Mouse (Mus musculus) urinary bladder, postnatal 10 days (tissue): ENCODE measurements around the gene Kntc1.
"Not testable (repeated sequence)": the region's sequence is repeated elsewhere in the genome, so short reads cannot be mapped to it uniquely, and the experiment has no call there.

ENCODE experiments used
- DNase-seq: peaks from one replicate; pipeline ENCODE4 v3.0.0; 2022; ENCODE audit warnings: low spot score

Kntc1 gene

DNA sequence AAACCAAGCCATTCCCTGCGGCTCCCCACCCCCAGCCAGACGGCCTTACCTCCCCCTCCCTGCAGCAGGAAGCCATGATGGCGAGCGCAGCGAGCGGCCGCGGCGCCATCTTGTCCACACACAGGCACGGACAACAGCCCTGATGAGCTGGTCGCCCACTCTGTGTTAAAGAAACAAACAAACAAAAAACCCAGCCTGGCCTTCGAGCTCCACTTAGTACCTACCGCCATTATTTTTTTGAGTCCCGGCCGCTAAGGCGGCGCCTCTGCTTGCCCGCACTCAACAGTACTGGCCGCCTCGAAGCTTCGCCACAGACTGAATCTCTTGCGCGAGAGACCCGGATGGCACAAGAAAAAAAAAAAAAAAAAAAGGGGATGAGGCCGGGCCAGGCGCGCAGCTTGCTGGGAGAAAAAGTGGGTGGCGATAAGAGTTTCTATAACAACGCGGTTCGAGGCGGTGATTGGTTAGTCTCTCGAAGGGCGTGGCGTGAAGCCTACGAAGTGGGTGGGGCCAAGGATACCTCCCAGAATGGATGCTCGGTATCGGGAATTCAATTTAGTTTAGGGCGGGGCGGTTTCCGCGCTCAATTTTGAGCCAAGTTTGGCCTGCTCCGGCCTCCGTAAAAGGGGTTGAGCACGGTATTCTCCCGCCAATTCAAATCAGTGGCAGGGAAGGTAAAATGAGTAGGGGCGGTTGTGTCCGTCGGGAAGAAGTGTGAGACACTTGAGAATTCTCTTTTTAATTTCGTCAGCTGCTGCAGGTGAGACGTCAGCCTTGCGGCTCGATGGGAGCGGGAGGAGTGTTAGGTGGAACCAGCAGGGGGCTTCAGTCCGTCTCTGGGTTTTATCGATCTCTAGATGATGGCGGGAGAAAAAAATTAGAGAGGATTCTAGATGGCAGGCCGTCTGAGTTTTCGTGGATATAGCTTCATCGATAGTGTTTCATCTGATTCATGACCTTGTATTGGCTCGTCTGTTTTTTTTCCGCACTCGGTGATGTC is at the start of gene Kntc1, which contains the start of gene Rsrc2:
Gene Kntc1 (plus strand): TSS at position 652 of the 1,000 bp plus-strand sequence.
Gene Rsrc2 (minus strand): TSS at position 350 of the 1,000 bp plus-strand sequence.
- peak; percentile 92 for DNase-seq

DNA sequence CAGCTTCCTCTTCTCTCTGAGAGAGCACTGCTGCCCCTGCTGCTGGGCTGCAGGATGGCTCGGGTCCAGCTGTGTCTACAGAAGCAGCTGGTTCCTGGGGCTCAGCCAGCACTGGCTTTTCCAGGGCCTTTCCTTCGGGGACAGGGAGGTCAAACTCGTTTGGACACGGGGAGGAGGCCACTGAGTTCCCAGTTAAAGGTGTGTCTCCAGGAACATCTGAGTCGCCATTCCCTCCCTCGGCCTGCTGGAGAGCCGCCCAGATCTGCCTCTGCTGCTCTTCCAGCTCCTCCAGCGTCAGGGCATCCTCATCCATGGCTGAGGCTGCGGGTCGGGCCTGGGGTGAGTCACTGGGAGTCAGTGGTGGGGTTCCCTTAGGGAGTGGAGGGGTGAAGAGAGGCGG is 48.9 kb upstream of the Kntc1 start:
- no peak for DNase-seq

DNA sequence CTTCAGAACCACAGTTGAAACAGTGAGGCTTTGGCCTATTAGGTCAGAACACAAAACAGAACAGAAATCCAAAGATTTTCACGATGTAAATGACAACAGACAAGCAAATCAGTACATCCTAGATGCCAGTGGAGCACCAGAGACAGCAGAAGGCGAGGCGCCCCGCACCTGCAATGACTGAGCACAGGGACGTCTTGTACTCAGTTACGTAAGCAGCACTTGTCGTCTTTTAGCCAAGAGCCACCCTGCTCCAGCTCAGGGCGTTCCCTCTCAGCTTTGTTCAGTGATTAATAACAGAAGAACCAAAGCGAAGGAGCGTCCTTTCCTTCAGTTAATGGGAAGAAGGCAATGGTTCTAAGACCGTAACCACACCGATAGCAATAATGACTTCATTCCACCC is 40.9 kb upstream of the Kntc1 start:
- DNase-seq: no peak

DNA sequence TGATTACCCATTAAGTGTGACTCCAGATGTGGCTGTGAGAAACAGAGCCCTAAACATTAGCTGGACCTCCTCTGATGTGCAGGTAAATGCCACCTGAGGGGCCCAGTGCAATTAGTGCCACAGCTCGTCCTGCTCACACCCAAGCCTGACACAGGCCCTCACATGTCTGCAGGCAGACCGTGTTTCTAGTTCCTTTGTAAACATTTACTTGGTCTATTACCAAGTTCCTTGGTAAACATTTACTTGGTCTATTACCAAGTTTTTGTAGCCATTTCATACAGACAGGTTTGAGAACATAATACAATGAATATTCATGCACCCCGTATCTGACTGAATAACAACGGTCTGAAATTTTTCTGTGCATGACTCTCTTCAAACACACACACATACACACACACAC is 39.9 kb upstream of the Kntc1 start:
- no peak for DNase-seq

DNA sequence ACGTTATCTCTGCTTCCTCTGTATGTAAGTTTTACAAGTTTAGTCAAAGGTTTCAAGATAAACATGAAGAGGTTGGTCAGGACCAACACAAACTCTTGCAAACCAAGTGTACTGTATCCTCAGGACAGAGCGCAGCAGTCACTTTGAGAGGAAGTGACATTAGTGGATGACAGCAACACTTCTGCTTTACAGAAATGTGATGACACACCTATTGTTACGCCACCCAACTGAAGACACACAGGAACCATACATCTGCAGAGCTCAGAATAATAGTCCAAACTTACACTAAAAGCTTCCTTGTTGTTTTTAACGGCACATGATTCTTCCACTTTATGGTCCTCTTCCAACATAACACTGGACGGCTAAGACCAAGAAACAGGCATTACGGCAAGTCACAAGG is 35.7 kb upstream of the Kntc1 start:
- no peak for DNase-seq

DNA sequence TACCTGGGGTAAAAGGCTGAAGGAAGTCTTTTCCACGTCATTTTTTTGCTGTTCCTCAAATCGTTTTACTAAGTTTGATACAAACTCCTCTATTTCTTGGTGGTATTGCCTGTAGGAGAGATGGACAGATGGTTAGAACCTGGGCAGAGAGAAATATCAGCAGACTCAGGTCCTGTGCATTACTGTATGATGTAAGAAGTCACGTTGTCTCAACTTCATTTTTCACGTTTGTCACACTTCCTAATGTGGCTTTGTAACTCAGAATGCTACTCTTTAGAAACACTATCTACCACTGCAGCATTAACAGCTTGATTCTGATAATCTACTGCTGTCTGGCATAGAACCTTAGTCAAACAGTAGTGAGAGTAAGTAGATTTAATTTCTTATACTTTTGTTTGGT is 34.9 kb upstream of the Kntc1 start:
- no peak for DNase-seq

DNA sequence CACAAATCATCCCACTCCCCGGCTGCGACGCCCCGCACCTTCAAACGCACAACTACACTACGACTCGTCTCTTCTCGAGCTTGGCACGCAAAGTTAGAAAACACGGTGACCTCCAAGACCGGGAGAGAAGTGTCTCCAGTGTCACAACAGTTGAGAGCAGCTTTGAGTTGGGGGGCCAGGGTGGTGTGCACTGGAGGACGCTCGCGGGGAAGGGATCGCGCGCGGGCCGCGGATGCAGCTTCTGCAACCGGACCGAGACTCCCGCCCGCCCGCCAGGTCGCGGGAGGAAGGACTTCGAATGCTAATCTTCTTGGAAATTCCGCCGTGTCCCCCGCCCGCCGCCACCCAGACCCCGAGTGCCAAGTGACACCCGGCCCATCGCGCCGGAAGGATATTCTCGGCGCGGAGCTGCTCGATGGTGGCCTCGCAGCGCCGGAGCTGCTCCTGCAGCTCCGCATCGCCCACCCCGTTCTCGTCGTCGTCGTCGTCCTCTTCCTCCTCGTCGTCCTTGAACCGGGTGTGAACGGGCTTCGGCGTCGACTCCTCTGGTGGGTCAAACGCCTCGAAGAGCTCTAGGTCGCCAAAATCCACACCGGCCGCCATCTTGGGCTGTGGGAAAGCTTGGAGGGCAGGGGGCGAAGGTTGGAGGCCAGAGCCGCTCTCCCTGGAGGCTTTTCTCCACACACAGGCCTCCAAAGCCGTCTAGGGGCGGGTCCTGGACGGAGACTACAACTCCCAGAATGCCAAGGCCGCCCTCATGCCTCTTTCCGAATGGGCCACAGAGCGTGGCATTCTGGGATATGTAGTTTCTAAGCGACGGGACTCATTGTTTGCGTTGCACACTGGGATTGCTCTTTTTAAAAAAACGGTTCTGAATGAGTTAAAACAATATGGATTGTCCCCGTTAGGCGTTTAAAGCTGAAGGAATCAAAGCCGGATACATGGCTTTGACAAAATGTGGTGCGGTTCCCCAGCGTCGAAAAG is 28.9 kb upstream of the Kntc1 start, which contains the start of gene Zcchc8:
Gene Zcchc8 (minus strand): TSS at position 773 of the 984 bp plus-strand sequence.
- DNase-seq: peak; percentile 63

DNA sequence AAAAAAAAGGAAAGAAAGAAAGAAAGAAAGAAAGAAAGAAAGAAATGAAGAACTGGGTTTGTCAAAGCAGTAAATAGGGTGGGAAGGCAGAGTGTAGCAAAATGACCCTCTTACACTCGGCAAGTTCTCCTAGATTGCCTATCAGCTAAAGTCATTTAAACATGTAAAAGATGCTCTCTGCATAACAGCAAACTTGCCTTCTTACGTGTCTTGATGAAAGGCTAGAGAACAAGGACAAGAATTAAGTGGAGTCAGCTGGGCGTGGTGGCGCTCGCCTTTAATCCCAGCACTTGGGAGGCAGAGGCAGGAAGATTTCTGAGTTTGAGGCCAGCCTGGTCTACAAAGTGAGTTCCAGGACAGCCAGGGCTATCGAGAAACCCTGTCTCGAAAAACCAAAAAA is 25.7 kb upstream of the Kntc1 start:
- DNase-seq: not testable (repeated sequence)

DNA sequence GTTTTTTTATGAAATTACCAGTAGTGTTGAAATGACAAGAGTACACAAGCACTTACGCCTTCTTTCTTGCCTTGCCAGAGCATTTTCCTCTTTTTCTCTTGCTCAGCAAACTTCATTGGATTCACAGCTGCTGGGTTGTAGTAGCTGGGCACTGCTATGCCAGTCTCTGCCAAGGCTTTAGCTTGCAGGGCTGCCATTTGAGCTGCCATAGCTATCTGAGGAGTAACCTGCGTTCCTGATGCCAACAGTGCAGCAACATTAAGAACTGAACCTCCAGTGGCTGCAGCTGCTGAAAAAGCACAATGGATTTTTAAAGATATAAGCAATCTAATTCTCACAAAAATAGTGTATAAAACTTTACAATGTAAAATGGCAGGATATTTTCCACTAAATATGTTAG is 18.5 kb upstream of the Kntc1 start:
- no peak for DNase-seq

DNA sequence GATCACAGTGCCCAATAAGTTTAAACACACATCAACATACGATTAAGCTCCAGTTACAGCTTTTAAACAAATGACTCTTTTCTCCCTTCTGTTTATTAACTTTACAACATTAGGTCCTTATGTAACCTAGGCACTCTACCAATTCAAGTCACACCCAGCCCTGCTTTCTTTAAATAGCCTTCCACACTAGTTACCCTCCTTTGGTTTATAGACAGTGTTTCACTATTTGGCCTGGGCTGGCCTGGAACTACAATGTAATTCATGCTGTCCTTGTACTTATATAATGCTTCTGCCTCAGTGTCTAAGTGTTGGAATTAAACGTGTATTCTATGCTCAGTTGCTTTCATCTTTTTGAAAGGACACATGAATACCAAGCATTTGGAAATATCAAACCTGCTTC is 5.2 kb upstream of the Kntc1 start:
- DNase-seq: no peak

DNA sequence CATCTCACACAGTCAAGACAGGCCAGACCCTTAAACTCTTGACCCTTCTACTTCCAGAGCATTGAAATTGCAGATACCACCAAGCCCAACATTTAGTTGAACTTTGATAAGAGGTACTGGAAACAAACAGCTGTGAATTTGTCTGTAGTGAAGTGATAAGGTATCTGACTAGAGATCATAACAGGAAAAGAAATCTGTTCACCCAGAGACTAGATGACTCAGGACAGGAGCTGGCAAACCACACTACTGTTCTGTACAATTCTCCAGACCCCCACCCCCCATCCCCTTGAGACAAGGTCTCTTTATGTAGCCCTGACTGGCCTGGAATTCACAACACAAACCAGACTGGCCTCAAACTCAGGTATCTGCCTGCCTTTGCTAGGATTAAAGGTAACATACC is 3.3 kb upstream of the Kntc1 start:
- no peak for DNase-seq

DNA sequence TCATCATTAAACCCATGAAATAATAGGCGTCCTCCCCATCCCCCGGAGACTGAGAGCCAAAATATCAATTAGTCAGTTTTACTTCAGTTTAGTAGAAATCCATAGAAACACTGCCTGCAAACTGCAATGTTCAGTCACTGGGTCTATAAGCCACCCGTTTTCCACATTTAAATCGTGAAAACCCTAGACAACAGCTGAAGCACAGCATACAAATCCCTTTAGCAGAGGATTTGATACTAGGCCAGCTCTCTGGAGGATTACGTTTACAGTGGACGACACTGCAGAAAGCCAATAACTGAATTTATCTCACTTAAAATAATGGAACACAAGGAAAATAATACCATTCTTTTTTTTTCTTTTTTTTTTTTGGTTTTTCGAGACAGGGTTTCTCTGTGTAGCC is 1.9 kb upstream of the Kntc1 start:
- no peak for DNase-seq

DNA sequence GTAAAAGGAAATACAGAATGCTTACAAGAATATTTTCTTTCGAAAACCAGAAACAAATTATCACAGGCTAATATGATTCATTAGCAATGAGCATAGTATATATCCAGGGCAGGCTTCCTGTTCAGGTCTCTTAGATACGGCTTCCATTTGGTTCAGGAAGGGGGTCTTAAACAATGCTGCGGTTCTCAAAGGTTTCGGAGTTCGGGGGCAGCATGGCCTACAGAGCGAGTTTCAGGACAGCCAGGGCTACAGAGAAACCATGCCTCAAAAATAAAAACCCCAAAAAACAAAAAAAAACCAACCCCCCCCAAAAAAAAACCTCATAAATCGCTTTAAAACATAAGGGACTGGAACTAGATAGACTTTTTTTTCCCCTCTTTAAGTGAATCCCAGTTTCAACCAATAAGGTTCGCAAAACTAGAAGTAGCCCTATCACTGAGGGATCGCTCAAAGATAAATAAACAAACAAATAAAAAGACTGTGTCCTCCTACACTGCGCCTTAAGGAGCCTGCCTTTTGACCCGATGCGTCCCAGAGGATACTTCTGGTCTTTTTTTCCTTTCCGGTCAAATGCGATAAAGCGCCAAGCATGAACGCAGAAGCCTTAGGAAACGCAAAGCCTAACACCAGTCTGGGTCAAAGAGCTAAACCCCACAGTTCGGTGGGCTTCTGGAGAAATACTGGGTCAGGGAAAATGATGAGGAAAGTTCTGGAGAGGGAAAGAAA is 1.0 kb upstream of the Kntc1 start:
- DNase-seq: no peak

DNA sequence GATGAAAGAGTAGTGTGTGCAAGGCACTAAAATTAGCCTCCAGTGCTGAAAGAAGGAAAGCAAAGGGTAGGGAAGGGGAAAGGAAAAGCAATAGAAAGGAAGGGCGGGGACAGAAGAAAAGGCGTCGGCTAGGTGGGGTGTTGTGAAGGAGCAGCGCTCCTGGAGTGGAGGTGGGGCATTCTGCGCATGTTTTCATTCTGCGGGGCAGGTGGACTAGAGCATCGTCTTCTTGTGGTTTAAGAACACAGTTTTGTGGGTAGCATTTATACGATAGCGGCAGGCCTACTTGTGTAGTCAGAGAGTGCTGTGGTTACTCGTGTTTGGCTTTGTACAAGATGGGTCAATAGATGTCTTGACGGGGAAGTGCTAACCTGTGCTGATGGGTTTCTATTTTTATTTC is 16.0 kb downstream of the Kntc1 start:
- no peak for DNase-seq

DNA sequence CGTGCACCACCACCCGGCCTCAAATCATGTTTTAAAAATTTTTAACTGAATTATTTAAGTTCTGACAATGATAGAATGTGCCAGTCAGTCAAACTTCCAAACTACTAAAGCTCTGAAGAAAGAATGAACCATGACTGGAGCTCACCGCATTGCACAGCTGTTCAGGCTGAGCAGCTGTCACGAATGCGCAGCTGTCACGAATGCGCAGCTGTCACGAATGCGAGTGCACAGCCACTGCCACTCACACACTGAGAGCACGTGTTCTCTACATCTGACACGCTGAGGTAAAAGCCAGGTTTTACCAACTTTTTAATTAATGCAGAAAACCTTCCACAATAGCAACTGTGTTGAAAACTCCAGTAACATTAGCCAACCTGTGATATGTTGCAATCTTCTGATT is 16.9 kb downstream of the Kntc1 start:
- not testable (repeated sequence) for DNase-seq

DNA sequence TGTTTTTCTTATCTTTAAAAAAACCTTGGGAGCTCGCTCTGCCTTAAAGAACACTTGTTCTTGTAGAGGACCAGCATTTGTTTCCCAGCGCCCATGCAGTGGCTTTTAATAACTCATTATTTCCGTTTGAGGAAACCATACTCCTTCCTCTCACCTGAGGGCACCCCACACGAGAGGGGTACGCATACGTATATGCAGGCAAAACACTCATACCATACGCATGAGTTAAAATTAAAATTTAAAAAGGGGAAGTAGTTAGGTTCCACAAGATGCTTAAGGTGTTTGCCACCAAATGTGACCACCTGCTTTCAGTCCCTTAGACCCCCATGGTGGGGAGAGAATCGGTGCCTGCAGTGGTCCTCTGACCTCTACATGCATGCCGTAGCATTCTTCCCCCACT is 23.9 kb downstream of the Kntc1 start:
- no peak for DNase-seq

DNA sequence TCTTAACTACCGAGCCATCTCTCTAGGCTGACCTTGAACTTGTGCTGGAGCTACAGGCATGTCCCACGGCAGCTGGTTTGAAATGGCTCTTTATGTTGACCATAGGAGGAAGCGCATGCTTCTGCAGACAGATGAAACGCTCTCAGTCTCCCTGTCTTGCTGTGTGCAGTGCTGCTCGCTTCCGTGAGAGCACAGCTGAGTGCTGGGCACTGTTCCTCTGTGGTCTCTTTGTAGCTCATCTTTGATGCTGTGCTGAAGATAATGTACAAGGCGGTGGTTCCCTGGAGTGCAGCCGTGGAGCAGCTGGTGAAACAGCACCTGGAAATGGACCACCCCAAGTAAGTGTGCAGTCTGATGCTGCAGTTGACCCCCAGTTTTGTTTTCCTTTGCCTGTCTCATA is 31.2 kb downstream of the Kntc1 start:
- no peak for DNase-seq

DNA sequence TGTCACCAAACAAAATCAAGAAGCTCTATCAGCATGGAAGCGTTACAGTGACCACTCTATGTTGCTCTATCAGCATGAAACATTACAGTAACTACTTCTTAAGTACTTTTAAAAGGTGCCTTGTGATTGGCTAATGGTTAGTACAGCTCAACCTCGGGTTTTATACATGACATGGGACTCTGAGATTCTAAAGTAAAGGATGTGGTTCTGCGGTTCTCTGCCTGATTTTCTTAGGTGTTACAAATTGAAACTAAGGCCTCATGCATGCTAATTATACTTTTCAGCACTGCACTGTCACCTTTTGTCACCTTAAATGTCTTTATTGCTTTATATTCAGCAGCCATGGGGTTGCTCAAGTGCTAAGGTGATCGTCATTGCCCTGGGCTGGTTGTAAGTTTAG is 32.3 kb downstream of the Kntc1 start:
- DNase-seq: no peak

DNA sequence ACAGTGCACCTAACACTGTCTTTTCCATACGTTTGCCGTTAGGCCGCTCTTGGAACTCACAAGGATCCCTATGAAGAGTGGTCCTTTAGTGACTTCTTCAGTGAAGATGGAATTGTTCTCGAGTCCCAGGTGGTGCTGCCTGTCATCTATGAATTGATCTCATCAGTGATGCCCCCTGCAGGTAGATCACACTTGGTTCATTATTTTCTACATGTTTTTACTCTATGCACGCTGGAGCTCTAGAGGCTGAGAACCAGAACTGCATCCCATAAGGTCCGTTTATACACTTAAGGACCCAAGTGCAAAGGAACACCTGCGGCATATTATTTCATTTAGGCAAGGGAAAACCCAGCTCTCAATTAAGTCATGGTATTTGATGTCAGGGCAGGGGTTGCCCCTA is 39.5 kb downstream of the Kntc1 start:
- DNase-seq: no peak

DNA sequence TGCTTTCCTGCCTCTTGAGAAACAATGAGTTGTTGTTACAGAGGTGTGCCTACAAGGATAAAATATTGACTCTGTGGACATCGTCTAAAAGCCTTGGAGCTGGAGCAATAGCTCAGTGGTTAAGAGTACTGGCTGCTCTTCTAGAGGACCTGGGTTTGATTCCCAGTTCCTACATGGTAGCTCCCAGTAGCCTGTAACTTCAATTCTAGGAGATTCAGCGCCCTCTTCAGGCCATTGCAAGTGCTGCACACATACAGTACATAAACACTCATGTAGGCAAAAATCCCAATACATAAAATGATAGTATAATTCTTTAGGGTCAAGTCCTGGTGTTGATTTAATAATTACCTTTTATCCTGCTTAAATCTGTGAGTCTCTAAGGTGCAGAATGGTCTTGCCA is 43.6 kb downstream of the Kntc1 start:
- DNase-seq: no peak

DNA sequence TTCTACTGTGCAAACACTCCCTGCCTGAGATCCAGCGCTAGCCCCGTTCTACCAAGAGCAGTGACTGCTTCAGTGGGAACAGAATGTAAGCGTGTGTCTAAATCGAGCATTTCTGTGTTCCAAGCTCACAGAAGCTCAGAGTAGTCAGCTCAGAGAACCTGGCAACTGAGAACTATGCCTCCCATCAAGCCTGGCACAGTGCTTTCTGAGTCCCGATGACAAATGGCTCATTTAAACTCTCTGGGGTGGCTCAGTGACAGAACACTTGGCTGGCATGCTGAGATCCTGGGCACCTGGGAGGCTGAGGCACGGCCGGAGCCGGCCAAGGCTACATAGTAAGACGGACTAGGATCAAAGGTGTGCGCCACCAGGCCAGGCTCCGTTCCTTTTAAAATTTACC is 56.8 kb downstream of the Kntc1 start:
- DNase-seq: no peak

DNA sequence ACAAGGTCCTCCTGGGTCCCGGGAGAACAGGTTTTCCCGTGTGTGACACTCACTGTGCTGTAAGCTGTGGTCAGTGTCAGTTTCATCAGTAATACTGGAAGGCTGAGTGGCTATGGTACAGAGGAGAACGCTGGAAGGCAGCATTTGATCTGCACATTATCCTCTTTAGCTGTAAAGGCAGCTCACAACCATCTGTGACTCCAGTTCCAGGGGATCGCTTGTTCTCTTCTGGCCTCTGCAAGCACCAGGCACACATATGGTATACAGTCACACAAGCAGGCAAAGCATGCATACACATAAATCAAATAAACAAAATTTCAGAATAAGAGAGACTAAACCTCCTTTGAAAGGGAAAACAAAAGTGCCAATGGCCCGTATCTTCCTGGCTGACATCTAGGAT is 59.0 kb downstream of the Kntc1 start:
- no peak for DNase-seq
